Mouse (Mus musculus) hindlimb bud, embryonic 11.5 days (tissue): ENCODE data around the gene Isg20l2.
A peak's percentile ranks its signal among the peaks of the same experiment; 100 is the strongest.

ENCODE experiments used
- DNase-seq: peaks from one replicate; pipeline ENCODE4 v3.0.0-alpha.2; 2012; ENCODE audit warnings: low read depth, low spot score; ENCODE audit errors: extremely low spot score

Gene Isg20l2

GRCm38 (mm10) chr3:87973593-87974380 is 43.7 kb downstream of the Isg20l2 start:
- DNase-seq: no peak

GRCm38 (mm10) chr3:87974381-87974987 is 44.4 kb downstream of the Isg20l2 start:
- DNase-seq: no peak

- no peak for DNase-seq
Observed at GRCm38 (mm10) chr3:87979493-87979892, 49.4 kb downstream of the Isg20l2 start.

GRCm38 (mm10) chr3:87980085-87980484 is 50.0 kb downstream of the Isg20l2 start:
- no peak for DNase-seq

GRCm38 (mm10) chr3:87980728-87981127 is 50.6 kb downstream of the Isg20l2 start:
- DNase-seq: no peak

- no peak for DNase-seq
Observed at GRCm38 (mm10) chr3:87981214-87981760, 51.2 kb downstream of the Isg20l2 start.

- no peak for DNase-seq
Observed at GRCm38 (mm10) chr3:87981894-87982835, 52.1 kb downstream of the Isg20l2 start.

GRCm38 (mm10) chr3:87982836-87983601 is 52.9 kb downstream of the Isg20l2 start:
- no peak for DNase-seq

GRCm38 (mm10) chr3:87983627-87984026 is 53.5 kb downstream of the Isg20l2 start:
- no peak for DNase-seq

GRCm38 (mm10) chr3:87984094-87984493 is 54.0 kb downstream of the Isg20l2 start:
- no peak for DNase-seq

GRCm38 (mm10) chr3:87985505-87986320 is 55.6 kb downstream of the Isg20l2 start:
- DNase-seq: no peak

GRCm38 (mm10) chr3:87986868-87987267 is 56.8 kb downstream of the Isg20l2 start:
- peak; percentile 96 for DNase-seq

GRCm38 (mm10) chr3:87987633-87988032 is 57.5 kb downstream of the Isg20l2 start:
- DNase-seq: no peak

GRCm38 (mm10) chr3:87988068-87988467 is 58.0 kb downstream of the Isg20l2 start:
- no peak for DNase-seq

GRCm38 (mm10) chr3:87989935-87990334 is 59.8 kb downstream of the Isg20l2 start:
- DNase-seq: no peak
